Mouse (Mus musculus) G1E-ER4 (cell line): ENCODE results near the gene Npc1l1. TPM values are rescaled to one million over a fixed set of nuclear protein-coding genes. Genes with fewer than 3 reads are reported as not detected.

ENCODE experiments used
- GATA1 ChIP-seq: IDR thresholded peaks from one replicate; pipeline ENCODE4 v1.8.0; 2012; ENCODE audit warnings: low read length, inconsistent platforms
- polyA plus RNA-seq: library from polyadenylated mRNA; stranded (reverse); fragments of >175 nt; gene quantifications from 2 replicates; pipeline ENCODE4 v1.2.3, GENCODE M21; 2012

Npc1l1 gene
- polyA plus RNA-seq, 1 experiment = not detected

DNA sequence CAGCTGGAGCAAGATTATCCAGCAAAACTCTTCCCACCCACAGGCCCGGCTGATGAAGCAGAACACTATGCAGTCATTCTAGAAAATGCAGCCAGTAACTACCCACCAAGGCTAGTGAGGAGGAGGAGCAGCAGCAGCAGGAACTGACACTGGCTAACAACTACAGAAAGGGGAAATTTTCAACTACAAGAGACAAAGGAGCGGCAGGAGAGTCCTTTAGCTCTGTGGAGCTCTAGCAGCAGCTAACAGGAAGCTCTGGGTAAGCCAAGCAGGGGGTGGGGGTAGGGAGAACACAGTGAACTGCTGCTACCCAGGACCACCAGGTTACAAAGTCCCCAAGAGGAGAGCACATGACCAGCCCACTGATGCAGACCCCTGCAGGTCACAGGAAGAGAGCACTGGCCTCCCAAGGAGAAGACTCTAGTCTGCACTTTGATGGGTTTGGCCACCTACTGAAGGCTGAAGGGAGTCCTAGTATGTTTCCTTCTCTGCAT is 51.2 kb downstream of the Npc1l1 start:
- no peak for TF ChIP-seq GATA1

DNA sequence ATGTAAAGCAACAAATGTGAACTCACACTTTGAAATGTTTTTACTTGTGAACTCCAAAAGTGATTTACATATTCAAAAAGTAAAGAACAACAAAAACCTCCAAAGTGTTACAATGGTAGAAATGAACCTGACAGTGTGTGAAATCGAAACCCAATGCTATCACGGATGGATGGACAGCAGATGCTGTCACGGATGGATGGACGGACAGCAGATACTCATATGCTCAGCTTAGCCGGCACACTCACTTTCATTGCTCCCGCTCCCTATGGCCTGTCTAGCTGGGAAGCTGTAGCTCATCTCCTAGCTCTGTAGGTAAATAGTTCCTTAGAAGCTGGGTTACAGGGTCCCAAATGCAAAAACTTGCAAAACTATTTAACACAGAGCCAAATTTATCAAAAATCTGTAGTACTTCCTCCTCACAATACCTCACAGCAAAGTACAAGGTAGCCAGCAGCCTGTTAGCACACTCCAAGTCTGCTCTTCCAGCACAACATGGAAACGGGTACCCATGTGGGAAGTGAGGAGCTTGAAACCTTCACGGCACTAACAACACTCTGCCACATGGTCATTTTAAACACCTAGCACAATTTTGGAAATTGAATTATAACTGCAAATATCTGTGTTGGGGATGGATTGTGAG is 52.0 kb downstream of the Npc1l1 start:
- no peak for TF ChIP-seq GATA1

GRCm38 (mm10) chr11:6175506-6175905 is 54.4 kb downstream of the Npc1l1 start:
- TF ChIP-seq GATA1 = no peak

DNA sequence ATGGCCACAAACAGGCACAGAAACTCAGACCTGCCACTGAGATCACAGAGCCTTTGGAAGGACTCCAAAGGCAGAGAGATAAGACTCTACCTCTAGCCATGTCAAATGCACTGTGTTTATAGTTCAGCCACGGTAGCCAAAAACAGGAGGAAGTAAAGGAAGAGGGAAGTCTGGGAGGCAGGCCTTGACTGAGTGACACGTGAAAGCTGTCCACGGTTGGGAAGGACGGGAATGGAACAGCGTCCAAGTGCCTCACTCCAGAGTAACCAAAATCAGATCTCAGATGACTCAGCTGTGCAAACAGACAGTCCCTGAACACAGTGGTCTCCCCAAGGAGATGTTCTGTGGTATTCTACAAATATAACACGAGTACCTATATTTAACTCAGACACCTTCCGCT is 55.2 kb downstream of the Npc1l1 start:
- TF ChIP-seq GATA1 = no peak

DNA sequence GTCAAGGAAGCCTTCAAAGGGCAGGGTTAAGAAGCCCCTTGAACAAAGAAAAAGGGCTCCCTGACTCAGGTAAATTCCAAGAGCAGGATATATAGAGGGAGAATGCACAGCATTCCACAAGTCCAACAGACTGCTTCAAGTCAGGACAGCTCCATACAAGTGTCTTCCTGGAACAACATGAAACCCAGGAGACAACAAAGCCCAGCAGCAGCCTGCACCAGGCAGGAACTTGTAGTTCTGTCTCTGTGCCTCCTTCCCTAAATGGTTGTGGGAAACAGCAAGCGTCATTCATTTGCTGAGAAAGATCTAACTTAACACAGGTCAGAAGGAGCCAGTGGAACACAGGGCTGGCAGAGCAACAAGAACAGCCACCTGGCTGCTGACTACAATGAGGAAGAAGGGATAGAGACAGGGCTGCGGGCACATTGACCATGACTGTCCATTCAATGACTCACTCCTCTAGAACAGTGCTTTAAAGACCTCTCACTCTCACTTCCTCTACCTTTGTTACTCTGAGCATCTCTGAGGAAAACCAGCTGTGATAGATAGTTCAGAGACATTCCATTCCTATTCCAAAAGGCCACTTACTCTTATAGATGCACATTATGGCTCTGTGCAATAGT is 60.8 kb downstream of the Npc1l1 start:
- TF ChIP-seq GATA1 = no peak

DNA sequence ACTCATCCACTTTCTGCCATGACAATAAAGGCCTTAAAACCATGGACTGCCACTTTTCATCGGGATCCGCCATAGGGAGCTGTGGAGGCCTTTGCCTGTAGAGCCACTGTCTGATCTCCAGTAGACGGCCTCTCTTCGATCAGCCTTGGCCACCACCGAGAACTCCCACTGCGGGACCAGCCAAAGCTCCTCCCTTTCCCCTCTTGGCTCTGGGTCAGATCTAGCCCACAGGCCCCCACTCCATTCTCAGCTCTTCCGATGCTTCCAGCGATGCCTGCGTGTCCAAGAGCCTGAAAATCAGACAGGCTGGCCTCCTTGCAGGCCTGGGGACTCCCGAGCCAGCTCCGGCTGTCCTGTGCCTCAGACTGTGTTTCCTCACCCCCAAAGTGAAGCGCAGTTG is 63.6 kb downstream of the Npc1l1 start:
- TF ChIP-seq GATA1 = no peak

GRCm38 (mm10) chr11:6165391-6166081 is 64.4 kb downstream of the Npc1l1 start:
- TF ChIP-seq GATA1 = no peak

- no peak for TF ChIP-seq GATA1
These were observed 65.2 kb downstream of the Npc1l1 start for GRCm38 (mm10) chr11:6164781-6165180.

GRCm38 (mm10) chr11:6163706-6164105 is 66.2 kb downstream of the Npc1l1 start:
- no peak for TF ChIP-seq GATA1

DNA sequence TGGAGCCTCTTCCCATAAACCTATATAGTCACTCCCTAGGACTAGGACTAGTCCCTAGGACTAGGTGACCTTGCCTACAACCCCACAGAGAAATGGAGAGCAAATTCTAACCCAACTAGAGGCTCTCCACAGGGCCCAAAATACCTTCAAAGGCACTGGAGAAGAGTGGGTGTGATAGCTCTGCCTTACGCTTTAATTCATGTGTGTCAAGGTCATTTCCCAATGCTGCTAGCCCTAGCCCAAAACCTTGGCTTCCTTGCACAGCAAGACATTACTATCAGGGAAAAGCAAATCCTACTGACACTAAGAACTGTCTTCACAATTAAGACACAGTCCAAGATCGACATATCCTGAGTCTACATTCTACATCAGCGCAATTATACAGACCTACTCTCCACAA is 66.9 kb downstream of the Npc1l1 start:
- no peak for TF ChIP-seq GATA1

- TF ChIP-seq GATA1 = no peak
These were observed 68.4 kb downstream of the Npc1l1 start for GRCm38 (mm10) chr11:6161549-6161948.

Other genes starting within 250 kb of the Npc1l1 start
- 0.03 and 0.08 TPM in 2 replicates for gene Camk2b, start 163.8 kb downstream of the Npc1l1 start, polyA plus RNA-seq
- gene A730071L15Rik, start 30.1 kb downstream of the Npc1l1 start, polyA plus RNA-seq = not detected in 2 replicates
- gene Nudcd3, start 29.7 kb downstream of the Npc1l1 start, polyA plus RNA-seq = 33.9 and 36.9 TPM in 2 replicates
- 28.1 and 39.3 TPM in 2 replicates for gene Ddx56, start 37.6 kb upstream of the Npc1l1 start, polyA plus RNA-seq
- gene Tmed4, start 44.7 kb upstream of the Npc1l1 start, polyA plus RNA-seq = 45.7 and 52.3 TPM in 2 replicates
- 28.2 and 64.0 TPM in 2 replicates for gene Ogdh, start 61.5 kb upstream of the Npc1l1 start, polyA plus RNA-seq
- gene Zmiz2, start 158.9 kb upstream of the Npc1l1 start, polyA plus RNA-seq = 217 and 244 TPM in 2 replicates
- gene Ppia, start 185.3 kb upstream of the Npc1l1 start, polyA plus RNA-seq = 82.5 and 137 TPM in 2 replicates
- 37.2 and 73.5 TPM in 2 replicates for gene H2afv, start 214.3 kb upstream of the Npc1l1 start, polyA plus RNA-seq
- 10.7 and 13.5 TPM in 2 replicates for gene Purb, start 245.8 kb upstream of the Npc1l1 start, polyA plus RNA-seq